Mouse (Mus musculus) mouse trophoblast stem cell (cell line): ENCODE measurements around the gene Ppp1r13b.

Experiments
- in situ Hi-C, 2 experiments: fragments of 300-500 bp; cut with MseI, MboI; formaldehyde crosslinking; loops; 2 replicates in 1 of 2; 3 replicates in 1 of 2; pipeline ENCODE4 v1.15.1; 2025

The Ppp1r13b gene

DNA sequence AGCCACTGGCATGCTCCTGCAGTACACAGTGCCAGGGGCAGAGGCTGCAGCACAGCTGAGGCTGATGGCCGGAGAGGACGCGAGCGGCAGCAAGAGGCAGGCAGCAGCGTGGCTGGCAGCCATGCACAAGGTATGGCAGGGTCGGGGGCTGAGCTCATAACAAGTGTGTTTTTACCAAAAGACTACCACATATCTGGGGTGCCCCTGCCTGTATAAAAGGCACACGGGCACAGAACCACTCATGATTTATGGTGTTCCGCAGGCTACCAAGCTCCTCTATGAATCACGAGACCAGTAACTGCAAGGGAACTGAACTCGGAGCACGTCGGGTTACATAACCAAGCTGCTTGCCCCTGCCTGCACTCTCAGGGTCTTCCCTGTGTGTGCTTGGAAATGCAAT, 80.4 kb downstream of the Ppp1r13b start:
- in situ Hi-C loops: no loop called here

- in situ Hi-C loops: no loop called here
These were observed 86.0 kb downstream of the Ppp1r13b start for GRCm38 (mm10) chr12:111821931-111822330.

DNA sequence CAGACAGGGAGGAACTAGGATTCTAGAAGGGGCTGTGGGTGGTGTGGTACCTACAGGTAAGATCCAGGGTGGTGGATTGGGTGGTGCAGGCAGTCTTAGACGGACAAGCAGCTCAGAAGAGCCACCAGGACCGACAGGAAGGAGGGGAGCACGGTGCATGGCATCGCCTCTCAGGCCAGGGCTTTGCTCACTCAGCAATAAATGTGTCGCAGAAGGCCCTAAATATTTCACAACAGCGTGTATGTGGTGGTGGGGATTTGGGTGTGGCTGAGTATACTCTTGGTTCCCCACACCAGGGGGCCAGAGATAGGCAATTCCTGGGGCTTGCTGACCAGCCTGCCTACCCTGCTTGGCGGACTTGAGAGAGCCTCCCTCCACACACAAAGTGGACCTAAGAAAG, 87.2 kb downstream of the Ppp1r13b start:
- in situ Hi-C loops: no loop called here

- in situ Hi-C loops: no loop called here
These were observed 88.0 kb downstream of the Ppp1r13b start for GRCm38 (mm10) chr12:111819936-111820335.

DNA sequence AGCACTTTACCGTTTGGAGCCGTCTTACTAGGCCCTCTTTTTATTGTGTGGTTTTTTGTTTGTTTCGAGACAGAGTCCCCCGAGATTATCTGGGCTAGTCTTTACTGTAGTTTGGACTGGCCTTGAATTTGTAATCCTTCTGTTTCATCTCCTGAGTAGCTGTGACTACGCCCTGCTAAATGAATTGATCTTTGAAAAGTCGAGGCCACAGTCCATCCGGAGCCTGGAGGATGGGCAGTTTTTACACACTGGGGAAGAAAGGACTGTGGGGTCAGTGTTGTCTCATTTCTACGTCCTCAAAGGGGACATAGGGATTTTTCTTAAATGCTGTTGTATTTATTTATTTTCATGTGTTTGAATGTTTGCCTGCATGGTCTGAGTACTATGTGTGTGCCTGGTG, 89.9 kb downstream of the Ppp1r13b start:
- in situ Hi-C loops: no loop called here

GRCm38 (mm10) chr12:111816967-111817366, 90.9 kb downstream of the Ppp1r13b start:
- in situ Hi-C loops: no loop called here

- in situ Hi-C loops: no loop called here
These were observed 91.4 kb downstream of the Ppp1r13b start for GRCm38 (mm10) chr12:111816528-111816927.

- in situ Hi-C loops: no loop called here
These were observed 92.8 kb downstream of the Ppp1r13b start for GRCm38 (mm10) chr12:111814769-111815762.

- in situ Hi-C loops: no loop called here
These were observed 93.9 kb downstream of the Ppp1r13b start, which contains the start of the genes Xrcc3 and Zfyve21 for GRCm38 (mm10) chr12:111813766-111814617. Xrcc3 (minus strand) TSS chr12:111813873. Zfyve21 (plus strand) TSS chr12:111814170.

DNA sequence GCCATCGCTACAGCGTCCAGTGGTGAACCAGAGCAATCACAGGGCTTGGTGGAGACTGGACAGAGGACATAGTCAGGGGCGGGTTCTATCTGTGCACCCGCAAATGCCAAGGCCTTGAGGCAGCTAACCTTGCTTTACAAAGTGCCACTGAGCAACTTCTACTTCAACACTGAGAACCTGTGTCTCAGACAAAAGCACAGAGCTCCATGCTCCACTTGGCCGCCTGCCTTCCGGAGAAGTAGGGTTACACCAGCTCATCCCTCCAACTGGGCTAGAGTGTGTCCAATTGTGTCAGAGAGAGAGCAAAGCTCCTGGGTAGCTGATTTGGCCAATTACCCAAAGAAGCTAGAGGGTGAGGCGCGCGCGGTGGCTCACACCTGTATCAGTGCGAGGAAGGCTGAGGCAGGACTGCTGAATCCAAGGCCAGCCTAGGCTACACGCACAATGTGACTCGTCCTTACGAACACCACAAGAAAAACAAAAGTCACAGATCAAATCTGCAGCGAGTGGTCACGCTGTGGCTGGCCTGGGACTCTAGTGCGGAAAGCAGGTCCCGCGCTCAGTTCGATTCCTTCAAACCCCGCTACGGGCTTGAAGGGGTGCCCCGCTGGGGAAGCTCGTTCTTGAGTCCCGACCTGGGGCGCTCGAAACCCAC, 94.7 kb downstream of the Ppp1r13b start:
- in situ Hi-C loops: no loop called here

- in situ Hi-C loops: no loop called here
These were observed 95.3 kb downstream of the Ppp1r13b start for GRCm38 (mm10) chr12:111812611-111813010.

- in situ Hi-C loops: no loop called here
These were observed 95.8 kb downstream of the Ppp1r13b start for GRCm38 (mm10) chr12:111812075-111812474.

GRCm38 (mm10) chr12:111809762-111810161, 98.1 kb downstream of the Ppp1r13b start:
- in situ Hi-C loops: no loop called here

- in situ Hi-C loops: no loop called here
These were observed 99.1 kb downstream of the Ppp1r13b start for GRCm38 (mm10) chr12:111808775-111809174.

DNA sequence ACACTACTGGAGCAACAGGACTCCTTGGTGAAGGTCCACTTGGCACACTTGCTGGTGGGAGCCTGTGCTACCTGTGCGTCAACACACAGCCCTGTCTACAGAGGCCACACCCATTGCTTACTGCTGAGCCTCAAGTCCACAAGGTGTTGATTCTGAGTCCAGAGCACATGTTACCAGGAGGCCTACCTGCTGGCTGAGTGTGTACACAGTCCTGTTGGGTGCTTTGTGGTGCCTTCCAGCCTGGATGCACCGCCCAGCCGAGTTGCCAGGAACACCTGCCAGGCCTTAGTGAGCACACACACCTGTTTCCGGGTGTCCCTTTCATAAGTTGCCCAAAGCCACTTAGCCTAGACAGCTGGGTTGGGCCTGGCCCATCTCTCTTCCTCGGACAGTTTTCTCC, 104.4 kb downstream of the Ppp1r13b start:
- in situ Hi-C loops: no loop called here

DNA sequence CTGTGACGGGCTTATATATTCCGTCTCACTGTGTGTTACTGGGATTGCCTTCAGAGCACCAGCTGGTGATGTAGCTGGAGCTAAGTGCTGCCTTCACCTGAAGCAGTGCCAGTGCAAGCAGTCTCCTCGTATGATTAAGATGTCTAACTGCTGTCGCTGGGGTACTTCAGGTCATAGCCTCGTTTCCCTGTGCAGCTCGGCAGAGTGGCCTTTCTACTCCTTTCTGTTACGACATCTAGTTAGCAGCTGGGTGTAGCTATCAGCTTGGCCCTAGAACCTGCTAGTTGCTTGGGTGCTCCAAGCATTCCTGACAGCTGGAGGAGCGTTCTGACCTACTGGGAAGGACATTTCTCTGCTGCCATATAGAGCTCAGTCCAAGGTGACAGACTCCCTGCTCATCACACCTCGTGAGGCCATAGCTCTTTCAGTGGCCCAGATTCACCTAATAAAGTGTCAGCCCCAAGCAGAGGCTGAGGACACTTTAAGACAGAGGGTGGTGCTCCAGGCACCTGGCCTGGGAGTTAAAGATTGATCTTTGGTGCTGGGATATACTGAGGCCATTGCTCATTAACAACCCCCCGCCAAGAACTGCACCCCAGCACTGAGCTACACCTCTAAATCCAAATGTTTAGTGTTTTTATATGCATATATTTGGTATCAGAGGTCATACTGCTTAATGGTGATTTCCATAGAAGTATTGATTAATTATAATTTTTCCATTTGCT, 107.3 kb downstream of the Ppp1r13b start:
- in situ Hi-C loops: no loop called here

- in situ Hi-C loops: no loop called here
These were observed 109.4 kb downstream of the Ppp1r13b start for GRCm38 (mm10) chr12:111798493-111798892.

- in situ Hi-C loops: no loop called here
These were observed 110.7 kb downstream of the Ppp1r13b start for GRCm38 (mm10) chr12:111797251-111797650.

DNA sequence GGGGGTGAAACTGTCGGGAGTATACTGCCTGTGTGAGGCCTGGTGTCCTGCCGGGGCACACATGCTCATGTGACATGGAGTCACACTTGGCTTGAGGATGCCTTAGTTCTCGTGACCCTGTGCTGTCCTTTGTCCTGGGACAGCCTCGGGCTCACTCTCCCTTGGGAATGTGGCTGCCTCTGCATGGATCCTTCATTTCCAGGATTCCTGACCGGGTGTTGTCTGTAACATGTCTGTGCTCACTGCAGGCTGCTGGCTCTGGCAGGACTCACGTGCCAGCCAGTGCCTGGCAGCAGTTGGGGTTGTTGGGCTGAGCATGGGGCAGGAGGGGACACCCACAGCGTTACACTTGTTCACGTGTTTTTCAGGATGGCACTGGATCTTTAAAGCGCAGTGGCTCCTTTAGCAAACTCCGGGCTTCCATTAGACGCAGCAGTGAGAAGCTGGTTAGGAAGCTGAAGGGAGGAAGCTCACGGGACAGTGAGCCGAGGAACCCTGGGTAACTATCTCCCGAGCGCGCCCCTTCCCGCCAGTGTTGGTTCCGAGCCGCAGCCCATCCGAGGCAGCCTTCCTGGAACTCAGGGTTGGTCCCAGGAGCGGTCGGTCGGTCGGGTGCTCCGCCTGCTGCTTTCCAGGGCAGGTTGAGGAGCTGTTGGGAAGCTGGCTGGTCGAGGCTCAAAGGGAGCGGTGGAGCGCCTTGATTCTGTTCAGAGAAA, 112.6 kb downstream of the Ppp1r13b start:
- in situ Hi-C loops: no loop called here

DNA sequence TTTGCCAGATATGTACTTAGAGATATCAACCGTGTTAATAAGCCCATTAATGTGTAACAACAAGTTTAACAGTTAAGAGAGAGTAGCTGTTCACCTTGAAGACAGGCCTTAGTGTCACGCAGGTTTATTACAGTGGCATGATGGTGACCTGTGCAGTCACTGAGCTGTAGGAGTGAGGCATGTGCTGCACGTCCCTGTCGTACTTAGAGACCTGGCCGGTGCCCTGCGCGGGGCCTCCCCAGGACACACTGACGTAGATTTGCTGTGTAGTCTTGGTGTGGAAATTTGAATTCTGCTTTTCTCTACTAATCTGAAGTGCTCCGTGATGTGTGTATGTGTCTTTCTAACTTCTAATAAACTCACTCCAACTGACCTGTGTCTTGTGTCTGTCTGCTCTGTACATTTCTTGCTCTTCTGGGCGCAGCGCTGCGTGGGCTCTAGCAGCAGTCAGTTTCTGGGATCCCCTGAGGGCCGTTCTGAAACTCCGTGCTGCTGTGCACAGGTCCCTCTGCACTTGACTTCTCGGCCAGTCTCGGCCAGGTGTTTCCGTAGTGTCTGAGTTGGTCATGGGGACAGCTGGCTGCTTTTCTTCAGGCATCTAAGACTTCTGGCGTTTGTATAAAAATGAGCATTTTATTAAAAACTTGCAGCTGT, 113.3 kb downstream of the Ppp1r13b start:
- in situ Hi-C loops: no loop called here
